Mouse (Mus musculus) B cell, adult 2 months (primary cell): ENCODE results near the gene Fcrl5.

ENCODE experiments used
- DNase-seq, 2 experiments: peaks; one replicate each; pipeline ENCODE4 v3.0.0; 2022

The Fcrl5 gene

DNA sequence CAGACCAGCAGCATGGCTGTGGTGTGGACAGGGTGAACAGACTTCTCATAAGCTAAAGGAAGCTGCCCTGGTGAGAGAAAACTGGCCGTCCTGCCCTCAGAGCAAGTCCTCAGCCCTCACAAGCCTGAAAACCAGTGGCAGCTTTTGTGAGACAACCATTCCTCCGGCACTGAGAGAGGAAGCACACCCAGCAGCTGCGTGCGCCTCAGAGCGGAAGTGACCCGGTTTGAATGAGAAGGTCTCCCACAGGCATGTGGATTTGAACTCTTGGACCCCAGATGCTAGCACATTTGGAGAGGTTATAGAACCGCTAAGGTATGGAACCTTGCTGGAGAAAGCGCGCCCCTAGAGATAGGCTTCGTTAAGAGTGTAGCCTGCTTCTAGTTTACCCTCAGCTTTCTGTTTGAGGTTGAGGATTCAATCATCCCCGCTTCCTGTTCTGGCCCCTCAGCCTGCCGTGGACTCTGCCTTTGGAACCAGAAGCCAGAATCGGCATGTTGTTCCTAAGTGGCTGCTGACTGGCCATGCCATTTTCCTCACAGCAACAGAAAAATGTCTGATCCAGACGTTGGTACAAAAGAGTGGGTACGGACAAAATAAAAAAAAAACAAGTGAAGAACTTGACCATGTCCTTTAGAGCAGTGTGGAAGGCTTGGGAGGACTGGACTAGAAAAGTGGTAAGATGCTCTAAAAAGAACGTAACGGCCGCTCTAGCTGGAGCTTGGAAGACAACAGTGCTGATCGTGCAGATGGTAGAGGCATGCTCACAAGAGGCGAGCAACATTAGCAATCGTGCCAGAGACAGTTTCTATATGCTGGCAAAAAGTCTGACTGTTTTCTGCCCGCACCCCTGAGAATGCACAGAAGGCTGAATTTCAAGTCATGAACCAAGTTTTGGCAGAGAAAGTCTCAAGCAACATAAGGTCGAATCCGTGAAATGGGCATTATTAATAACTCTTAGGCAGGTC is 64.8 kb downstream of the Fcrl5 start:
- peak; percentile 79 to 80 for DNase-seq

GRCm38 (mm10) chr3:87501151-87501550 is 65.6 kb downstream of the Fcrl5 start:
- peak; percentile 37 to 46 for DNase-seq

DNA sequence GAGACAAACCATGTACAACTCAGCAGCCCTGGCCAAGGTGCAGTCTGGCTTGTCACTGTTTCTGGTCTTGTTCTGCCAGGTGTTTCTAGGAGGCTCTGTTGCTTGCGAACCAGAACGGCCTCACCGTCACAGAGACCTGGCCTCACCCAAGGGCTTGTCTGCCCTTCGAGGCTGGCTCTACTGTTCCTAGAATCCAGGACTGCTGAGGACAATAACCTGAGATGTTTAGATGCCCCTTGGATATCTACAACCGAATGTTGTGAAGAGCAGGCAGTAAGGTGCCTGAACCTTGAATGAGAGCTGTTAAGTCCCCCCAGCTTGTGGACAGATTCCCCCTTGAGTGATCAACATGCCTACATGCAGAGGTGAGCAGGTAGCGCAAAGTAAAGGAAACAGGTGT is 67.2 kb downstream of the Fcrl5 start:
- no peak for DNase-seq

- DNase-seq: peak; percentile 63 to 67
These were observed 68.8 kb downstream of the Fcrl5 start for GRCm38 (mm10) chr3:87504330-87504729.

- DNase-seq: no peak
These were observed 69.3 kb downstream of the Fcrl5 start for GRCm38 (mm10) chr3:87504749-87505425.

DNA sequence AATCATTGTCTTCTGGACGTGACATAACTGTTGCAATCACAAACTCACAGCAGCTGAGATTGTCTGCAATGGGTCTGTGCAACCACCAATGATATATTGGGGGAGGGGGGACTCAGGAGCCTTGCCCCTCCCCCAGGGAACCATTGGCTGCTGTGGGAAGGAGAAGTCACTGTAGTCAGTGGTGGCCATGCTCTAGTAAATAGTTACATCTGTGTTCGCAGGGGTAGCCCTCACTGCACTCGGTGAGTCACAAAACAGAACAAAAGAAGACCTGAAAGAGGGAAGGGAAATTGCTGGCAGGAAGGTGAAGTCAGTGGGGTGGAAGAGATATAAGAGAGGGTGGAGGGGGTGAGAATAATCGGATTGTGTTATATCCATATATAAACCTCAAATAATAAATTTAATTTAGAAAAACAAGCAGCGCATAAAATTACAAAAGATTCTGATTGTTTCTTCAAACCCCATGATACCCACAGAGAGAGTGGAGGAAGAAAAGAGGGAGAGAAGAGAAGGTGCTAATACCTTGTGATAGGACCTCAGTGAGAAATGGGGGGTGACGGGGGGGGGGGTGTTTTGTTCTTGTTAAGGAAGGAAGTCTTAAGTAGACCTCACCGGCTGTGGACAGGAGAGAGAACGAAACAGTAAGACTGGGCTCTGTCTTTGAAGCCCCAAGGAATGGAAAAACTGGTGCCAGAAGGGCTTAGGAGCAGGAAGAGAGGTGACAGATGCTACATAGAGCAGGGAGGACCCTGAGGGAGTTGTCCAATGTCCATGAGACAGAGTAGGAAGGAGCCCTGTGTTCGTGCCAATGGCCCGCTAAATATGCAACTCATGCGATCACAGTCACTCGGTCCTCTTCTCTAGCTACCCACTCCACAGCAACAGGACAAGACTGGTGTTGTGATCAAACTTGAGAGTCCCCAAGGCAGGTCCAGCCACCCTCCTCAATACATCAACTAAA is 71.2 kb downstream of the Fcrl5 start:
- peak; percentile 68 to 72 for DNase-seq

DNA sequence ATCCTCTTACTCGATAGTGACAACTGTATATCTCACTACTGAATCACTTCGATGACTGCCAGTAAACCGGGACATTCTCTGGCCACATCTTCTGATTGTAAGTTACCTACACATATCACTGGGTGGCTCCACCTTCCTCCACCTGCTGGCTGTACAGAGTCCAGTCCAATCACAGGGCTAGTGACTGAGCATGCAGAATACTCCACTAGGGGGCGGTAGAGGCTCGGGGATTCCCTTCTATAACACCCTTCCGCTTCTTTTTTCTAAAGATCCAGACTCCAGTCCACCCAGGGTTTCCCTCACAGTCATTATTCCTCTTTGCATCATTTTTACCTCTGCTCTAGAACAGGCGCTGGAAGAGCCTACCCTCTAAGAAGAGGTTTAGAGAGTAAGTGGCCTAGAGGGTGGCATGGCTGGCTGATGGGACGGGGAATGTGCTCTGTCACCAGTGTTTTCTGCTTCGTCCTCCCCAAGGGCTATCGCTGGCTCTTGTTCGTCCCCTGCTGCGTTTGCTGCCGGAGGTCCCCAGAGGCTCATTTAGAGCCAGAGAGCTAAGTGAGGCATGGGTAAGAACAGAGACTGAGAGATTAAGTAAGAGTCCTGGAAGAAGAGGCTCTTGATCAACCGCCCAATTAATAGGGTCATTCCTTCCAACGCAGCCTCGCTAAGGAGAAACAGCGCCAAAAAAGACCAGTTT is 72.8 kb downstream of the Fcrl5 start:
- peak; percentile 93 to 95 for DNase-seq

GRCm38 (mm10) chr3:87509061-87509460 is 73.5 kb downstream of the Fcrl5 start:
- no peak for DNase-seq

- no peak for DNase-seq
These were observed 75.3 kb downstream of the Fcrl5 start for GRCm38 (mm10) chr3:87510832-87511231.

- DNase-seq: peak; percentile 46 to 50
These were observed 76.6 kb downstream of the Fcrl5 start for GRCm38 (mm10) chr3:87511971-87512765.

- peak; percentile 61 to 66 for DNase-seq
These were observed 80.1 kb downstream of the Fcrl5 start for GRCm38 (mm10) chr3:87515567-87516081.

GRCm38 (mm10) chr3:87518425-87518824 is 82.9 kb downstream of the Fcrl5 start:
- no peak for DNase-seq

DNA sequence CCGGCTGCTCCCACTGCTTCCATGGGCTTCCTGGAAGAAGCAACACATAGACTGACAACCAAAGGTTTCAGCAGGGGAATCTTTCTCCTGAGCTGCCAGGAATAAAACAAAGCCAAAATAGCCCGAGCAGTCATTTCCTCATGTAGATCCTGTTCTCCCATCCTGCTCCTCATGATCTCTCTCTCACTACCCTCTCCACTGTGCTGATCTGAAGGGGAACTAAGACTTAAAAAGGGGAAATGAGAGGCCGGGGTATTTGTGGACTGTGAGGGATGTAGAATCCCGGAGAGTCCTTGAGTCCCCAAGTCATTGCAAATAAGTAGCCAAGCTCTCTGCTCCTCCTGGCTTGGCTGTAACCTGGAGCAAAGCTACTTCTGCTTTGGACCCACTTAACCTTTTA is 85.6 kb downstream of the Fcrl5 start:
- peak; percentile 30 to 33 for DNase-seq

DNA sequence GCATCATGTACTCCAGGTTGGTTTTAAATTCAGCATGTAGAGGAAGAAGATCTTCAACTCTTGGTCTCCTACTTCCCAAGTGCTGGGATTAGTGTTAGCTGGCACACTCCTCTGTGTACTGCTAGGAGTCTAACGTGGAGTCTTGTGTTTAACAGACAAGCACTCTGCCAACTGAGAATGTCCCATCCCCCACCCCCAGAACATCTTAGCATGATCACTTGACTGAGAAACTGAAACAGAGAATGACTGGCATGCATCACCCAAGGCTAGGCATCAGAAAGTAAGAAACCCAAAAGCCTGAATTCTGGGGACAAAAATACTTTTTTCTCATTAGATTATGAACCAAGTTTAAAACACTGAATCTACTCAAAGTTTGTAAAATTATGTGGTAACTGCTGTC is 86.3 kb downstream of the Fcrl5 start:
- peak in 1 of 2 experiments; percentile 36 for DNase-seq

DNA sequence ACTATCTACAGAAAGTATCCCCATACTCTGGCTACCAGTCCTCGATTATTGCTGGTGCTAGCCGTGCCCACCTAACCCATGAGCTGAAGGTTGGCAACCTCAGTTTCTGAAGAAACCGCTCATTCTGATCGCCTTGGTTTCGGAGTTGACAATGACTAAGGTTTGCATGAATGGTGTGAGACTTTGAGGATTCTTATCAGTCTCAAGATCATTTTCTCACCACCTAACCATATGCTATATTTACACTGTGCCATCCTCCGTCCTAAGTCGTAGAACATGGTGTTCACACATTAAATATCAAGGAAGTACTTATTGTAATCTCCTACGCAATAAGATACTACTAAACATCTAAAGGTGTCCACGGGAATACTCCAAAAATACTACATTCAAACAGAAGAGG is 88.1 kb downstream of the Fcrl5 start:
- DNase-seq: no peak

DNA sequence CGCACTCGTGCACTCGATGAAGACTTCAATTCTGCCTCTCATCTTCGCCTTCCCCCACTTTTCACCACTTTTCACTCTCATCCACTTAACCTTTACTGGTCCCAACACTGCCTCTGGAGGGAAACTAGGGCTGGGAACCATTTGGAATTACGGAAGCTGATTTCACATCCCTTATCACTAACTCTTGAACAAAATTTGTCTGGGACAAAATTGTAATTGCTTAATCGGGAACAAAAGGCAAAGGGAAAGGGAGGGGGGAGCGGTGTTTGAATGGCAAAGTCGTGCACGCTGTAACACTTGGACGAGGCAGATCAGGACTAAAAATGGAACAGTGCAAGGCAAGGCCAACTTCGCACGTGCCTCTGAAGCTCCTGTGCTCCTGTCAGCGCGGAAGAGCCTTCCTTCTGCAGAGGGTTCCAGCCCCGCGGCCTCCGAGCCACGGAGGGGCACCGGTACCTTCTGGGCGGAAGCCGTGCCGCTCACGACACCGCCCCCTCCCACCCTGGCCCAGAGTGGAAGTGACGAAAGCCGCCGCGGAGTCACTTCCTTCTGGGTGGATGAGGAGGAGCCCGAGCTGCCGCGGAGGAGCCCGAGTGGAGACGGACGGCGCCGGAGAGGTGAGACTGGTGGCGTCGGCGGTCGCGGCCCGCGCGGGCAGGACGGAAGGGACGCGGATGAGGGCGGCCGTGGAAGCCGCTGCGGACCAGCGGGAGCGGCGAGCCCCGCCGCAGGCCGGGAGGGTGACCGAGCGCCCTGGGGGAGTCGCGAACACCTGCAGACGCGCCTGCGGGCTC is 89.7 kb downstream of the Fcrl5 start, which contains the start of gene Etv3:
TSS of gene Etv3 (plus strand) at position 365 of the 794 bp plus-strand sequence.
- DNase-seq: peak; percentile 90

DNA sequence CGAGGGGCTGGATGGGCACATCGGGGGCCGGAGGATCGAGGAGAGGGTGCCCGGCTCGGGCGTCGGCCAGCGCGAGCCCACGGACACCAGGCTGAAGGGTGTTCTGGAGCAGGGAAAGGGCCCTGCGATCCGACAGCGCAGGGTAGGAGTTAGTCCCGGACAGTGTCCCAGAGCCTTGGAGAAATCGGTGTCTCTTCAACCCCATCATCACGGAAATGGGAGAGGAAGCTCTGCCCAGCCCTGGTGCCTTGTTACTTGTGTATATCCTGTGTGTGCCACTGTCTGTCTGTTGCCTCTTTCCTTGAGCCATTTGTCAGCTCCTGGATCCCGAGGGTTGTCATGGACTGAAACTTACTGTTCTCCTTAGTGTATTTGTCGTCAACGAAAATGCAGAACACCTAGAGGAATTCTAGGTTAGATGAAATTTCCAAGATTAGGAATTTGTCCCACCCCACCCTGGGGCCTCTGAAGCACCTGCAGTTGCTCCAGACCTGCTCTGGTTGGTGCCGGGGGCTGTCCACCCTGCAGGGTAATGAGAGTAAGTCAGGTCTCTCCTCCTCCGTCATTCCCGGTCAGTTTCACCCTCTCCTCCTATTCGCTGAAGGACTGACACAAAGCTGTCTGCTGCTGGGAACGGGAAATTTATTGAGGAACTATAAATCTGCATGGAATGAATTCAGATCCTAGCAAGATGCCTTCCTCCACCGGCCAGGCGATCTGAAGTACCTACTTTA is 90.4 kb downstream of the Fcrl5 start:
- peak in 1 of 2 experiments; percentile 39 for DNase-seq

DNA sequence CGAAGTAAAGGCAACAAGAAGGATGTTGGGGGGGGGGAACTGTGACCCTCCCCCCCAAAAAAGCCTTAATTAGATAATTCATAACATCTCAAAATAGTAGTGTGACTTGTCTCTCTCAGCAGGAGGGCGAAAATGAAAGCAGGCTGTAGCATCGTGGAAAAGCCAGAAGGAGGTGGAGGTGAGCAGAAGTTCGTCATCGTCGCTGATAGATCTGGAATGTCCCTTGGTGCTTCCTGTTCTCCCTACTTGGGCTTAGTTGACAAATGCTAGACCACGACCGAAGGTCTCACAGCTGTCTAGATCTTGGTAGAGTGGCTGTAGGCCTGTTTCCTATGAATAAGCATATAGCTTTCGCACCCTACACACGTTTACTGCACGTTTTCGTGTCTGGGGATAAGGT is 91.6 kb downstream of the Fcrl5 start:
- DNase-seq: no peak

- no peak for DNase-seq
These were observed 92.4 kb downstream of the Fcrl5 start for GRCm38 (mm10) chr3:87528021-87528420.
